ENCODE assay signal across 15 mouse cellular contexts in genomic region chr7:96814581-96814980, GRCm38 (mm10).
DNase-seq lines count a peak whose midpoint lies in the region; ATAC-seq lines count a peak whose summit lies in the region.
"Had no signal": no experiment of that assay in that cellular context is flagged by ENCODE, and none has a peak within 500 bp of the region (broad histone marks: within the 10 kb centered on the region; RNA-seq: fewer than 3 reads in every experiment).

No protein-coding gene starts in this region.

- no peak overlapping the region for H3K9ac ChIP-seq in kidney, embryonic 15.5 days
- no peak overlapping the region for H3K9ac ChIP-seq in intestine, embryonic 16.5 days (ENCODE audit: low read depth, low read length)
- H3K9ac ChIP-seq in midbrain, embryonic 15.5 days = no peak overlapping the region
- H3K9ac ChIP-seq: embryonic facial prominence, embryonic 12.5 days; forebrain, embryonic 12.5 days; neural tube, embryonic 15.5 days had no signal

- no peak for ATAC-seq in kidney, embryonic 15.5 days (replicated peaks; ENCODE audit: low FRiP score)
- no peak for ATAC-seq in intestine, embryonic 16.5 days
- ATAC-seq in midbrain, embryonic 15.5 days (replicated peaks) = no peak

- peaks cover 29% of the 10 kb centered on the region for H3K4me1 ChIP-seq in kidney, embryonic 15.5 days
- peaks cover 10% of the 10 kb centered on the region for H3K4me1 ChIP-seq in intestine, embryonic 16.5 days (ENCODE audit: control insufficient read depth, insufficient read depth, low read length)
- H3K4me1 ChIP-seq in midbrain, embryonic 15.5 days = peaks cover 10% of the 10 kb centered on the region; the same call in 1 of the 2 replicates

- no peak overlapping the region for H3K4me2 ChIP-seq in kidney, embryonic 15.5 days
- no peak overlapping the region for H3K4me2 ChIP-seq in intestine, embryonic 16.5 days (ENCODE audit: low read depth, low read length)
- no peak overlapping the region for H3K4me2 ChIP-seq in midbrain, embryonic 15.5 days
- H3K4me2 ChIP-seq: embryonic facial prominence, embryonic 12.5 days; forebrain, embryonic 12.5 days; midbrain, embryonic 11.5 days; neural tube, embryonic 15.5 days had no signal

- no peaks in the 10 kb centered on the region for H3K27me3 ChIP-seq in kidney, embryonic 15.5 days
- no peaks in the 10 kb centered on the region for H3K27me3 ChIP-seq in intestine, embryonic 16.5 days (replicated peaks; ENCODE audit: control insufficient read depth, insufficient read depth, low read length)
- no peaks in the 10 kb centered on the region for H3K27me3 ChIP-seq in midbrain, embryonic 15.5 days (replicated peaks)
- H3K27me3 ChIP-seq: embryonic facial prominence, embryonic 12.5 days; forebrain, embryonic 12.5 days; neural tube, embryonic 15.5 days had no signal

- DNase-seq in kidney, adult 18-20 months = no peak
- peak; percentile 9 for DNase-seq in CD4-positive helper T cell, adult 2 months (ENCODE audit: low read depth, low spot score)
- DNase-seq in CD4-positive, CD25-positive, alpha-beta regulatory T cell, adult 2 months (ENCODE audit: low read depth, low spot score) = peak; percentile 32
- no peak for DNase-seq in right cerebral cortex, adult 18-20 months
- no peak for DNase-seq in cerebellum, postnatal 10 days
- DNase-seq: lung, adult 2 months; thymus, postnatal 25 days had no signal

- H3K4me3 ChIP-seq in kidney, embryonic 15.5 days (replicated peaks) = no peak overlapping the region
- H3K4me3 ChIP-seq in intestine, embryonic 16.5 days (ENCODE audit: low read length) = no peak overlapping the region
- no peak overlapping the region for H3K4me3 ChIP-seq in midbrain, embryonic 15.5 days
- H3K4me3 ChIP-seq: embryonic facial prominence, embryonic 12.5 days; forebrain, embryonic 12.5 days; left cerebral cortex, adult 2 months; neural tube, embryonic 15.5 days had no signal

- no peaks in the 10 kb centered on the region for H3K9me3 ChIP-seq in kidney, embryonic 15.5 days (replicated peaks)
- no peaks in the 10 kb centered on the region for H3K9me3 ChIP-seq in intestine, embryonic 16.5 days (ENCODE audit: control insufficient read depth, low read length)
- H3K9me3 ChIP-seq in midbrain, embryonic 15.5 days = no peaks in the 10 kb centered on the region
- H3K9me3 ChIP-seq: embryonic facial prominence, embryonic 12.5 days; forebrain, embryonic 12.5 days; neural tube, embryonic 15.5 days had no signal

- peak overlapping the region; percentile 78 for H3K27ac ChIP-seq in kidney, embryonic 15.5 days
- H3K27ac ChIP-seq in intestine, embryonic 16.5 days (ENCODE audit: low read length) = peak overlapping the region; percentile 81
- H3K27ac ChIP-seq in midbrain, embryonic 15.5 days = no peak overlapping the region
- H3K27ac ChIP-seq: forebrain, embryonic 12.5 days had no signal

- H3K36me3 ChIP-seq in kidney, embryonic 15.5 days = no peaks in the 10 kb centered on the region
- no peaks in the 10 kb centered on the region for H3K36me3 ChIP-seq in intestine, embryonic 16.5 days (ENCODE audit: control insufficient read depth, insufficient read depth, low read length)
- H3K36me3 ChIP-seq in midbrain, embryonic 15.5 days (replicated peaks) = no peaks in the 10 kb centered on the region
- H3K36me3 ChIP-seq: neural tube, embryonic 15.5 days had no signal

Comparison
In these comparisons a context has a peak if more than half of its experiments do, and no peak if none do; other contexts are left out.
1. DNase-seq: peak in CD4-positive helper T cell, adult 2 months (single experiment) and CD4-positive, CD25-positive, alpha-beta regulatory T cell, adult 2 months (single experiment); none in kidney, adult 18-20 months (single experiment), right cerebral cortex, adult 18-20 months (single experiment) and cerebellum, postnatal 10 days (0 of 2).